Mouse (Mus musculus) G1E (cell line): ENCODE results near the gene Kcnk5. TPM values are rescaled to one million over a fixed set of nuclear protein-coding genes. Genes with fewer than 3 reads are reported as not detected.

Experiments used
- ATAC-seq: 2 replicates; pipeline ENCODE4 v1.8.0; 2016; ENCODE audit warnings: mild to moderate bottlenecking; ENCODE audit not compliant: insufficient number of reproducible peaks, poor library complexity, low FRiP score, severe bottlenecking; ENCODE audit errors: extremely low read depth
- DNase-seq: peaks from one replicate; pipeline ENCODE4 v3.0.0; 2012; ENCODE audit warnings: low spot score
- H3K27me3 ChIP-seq: 2 replicates; pipeline ENCODE4 v1.6.1; 2012; ENCODE audit warnings: mild to moderate bottlenecking, low read length, inconsistent platforms; ENCODE audit not compliant: insufficient read depth
- H3K36me3 ChIP-seq: replicated peaks from 2 replicates; pipeline ENCODE3; 2012; ENCODE audit warnings: mild to moderate bottlenecking, inconsistent platforms
- H3K4me1 ChIP-seq: 2 replicates; pipeline ENCODE4 v1.6.1; 2012; ENCODE audit warnings: low read depth, low read length, inconsistent platforms, mixed read lengths; ENCODE audit not compliant: insufficient read depth
- H3K4me3 ChIP-seq: 2 replicates; pipeline ENCODE4 v1.5.1; 2012; ENCODE audit warnings: low read depth, mild to moderate bottlenecking, inconsistent platforms, low read length, moderate library complexity, mixed read lengths
- H3K9me3 ChIP-seq: replicated peaks from 2 replicates; pipeline ENCODE4 v1.6.1; 2012; ENCODE audit warnings: inconsistent platforms
- CTCF ChIP-seq: IDR thresholded peaks from 2 replicates; pipeline ENCODE4 v1.5.1; 2012; ENCODE audit warnings: low read depth, low read length, inconsistent platforms, mixed read lengths
- GATA1 ChIP-seq: IDR thresholded peaks from 2 replicates; pipeline ENCODE4 v1.6.1; 2012; ENCODE audit warnings: borderline replicate concordance, low read length, inconsistent platforms, mixed read lengths
- GATA2 ChIP-seq: IDR thresholded peaks from 2 replicates; pipeline ENCODE4 v1.6.1; 2012; ENCODE audit warnings: low read depth, low read length, inconsistent platforms, borderline replicate concordance
- POLR2AphosphoS5 ChIP-seq: IDR thresholded peaks from 2 replicates; pipeline ENCODE4 v1.6.1; 2012; ENCODE audit warnings: low read depth, low read length, inconsistent platforms; ENCODE audit not compliant: insufficient replicate concordance
- TAL1 ChIP-seq: conservative IDR thresholded peaks from 2 replicates; pipeline ENCODE4 v1.6.1; 2012; ENCODE audit warnings: low read depth, low read length, inconsistent platforms, mixed read lengths
- polyA plus RNA-seq: library from polyadenylated mRNA; stranded (reverse); fragments of >175 nt; gene quantifications from 2 replicates; pipeline ENCODE4 v1.2.3, GENCODE M21; 2012
- total RNA-seq, 2 experiments: library from RNA; stranded (forward) in 1 of 2; stranded (reverse) in 1 of 2; fragments of 200-1000 nt in 1 of 2; fragments of >200 nt in 1 of 2; fragmentation: Nextera tagmentation in 1 of 2; gene quantifications; 2 replicates each; pipeline ENCODE4 v1.2.3; 2014 to 2017

Gene Kcnk5
- total and polyA plus RNA-seq, 3 experiments, result 5.0 to 12.5 (median 7.5) TPM

DNA sequence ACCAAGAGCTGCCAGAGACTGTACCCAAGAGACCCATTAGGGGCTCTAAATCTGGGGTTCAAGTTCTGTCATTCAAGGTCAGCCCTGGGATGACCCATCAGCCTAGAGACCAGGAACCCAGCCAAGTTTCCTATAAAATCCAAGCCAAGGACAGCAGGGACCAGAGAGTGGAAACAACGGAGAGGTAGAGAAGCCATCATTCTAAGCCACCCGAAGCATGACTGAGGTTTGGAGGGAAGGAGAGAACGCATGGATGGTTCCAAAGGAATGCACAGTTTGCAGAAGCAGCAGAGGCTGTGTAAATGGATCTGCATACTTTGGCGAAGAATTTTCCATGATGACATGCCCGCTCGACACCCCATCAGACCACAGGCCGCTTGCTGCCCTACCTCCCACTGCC is 33.8 kb downstream of the Kcnk5 start:
- peaks cover 36% of the 10 kb centered on the region for H3K4me1 ChIP-seq
- DNase-seq, result no peak
- TF ChIP-seq POLR2AphosphoS5, result no peak
- TF ChIP-seq GATA2, result no peak
- TF ChIP-seq TAL1, result no peak
- TF ChIP-seq GATA1, result no peak
- no peak for TF ChIP-seq CTCF

GRCm38 (mm10) chr14:20144093-20144492 is 37.5 kb downstream of the Kcnk5 start:
- H3K4me3 ChIP-seq, result no peak overlapping the region
- ATAC-seq (no peak), DNase-seq (no peak)
- H3K36me3 ChIP-seq, result peaks cover 98% of the 10 kb centered on the region
- TF ChIP-seq GATA2 (no peak), CTCF (no peak), POLR2AphosphoS5 (no peak), GATA1 (no peak), TAL1 (no peak)
- no peaks in the 10 kb centered on the region for H3K9me3 ChIP-seq
- H3K4me1 ChIP-seq, result peaks cover 8% of the 10 kb centered on the region
- H3K27me3 ChIP-seq, result no peaks in the 10 kb centered on the region

More for the DNA sequence above, 33.8 kb downstream of the Kcnk5 start:
- no peak overlapping the region for H3K4me3 ChIP-seq
- no peaks in the 10 kb centered on the region for H3K9me3 ChIP-seq
- peaks cover 94% of the 10 kb centered on the region for H3K36me3 ChIP-seq
- H3K27me3 ChIP-seq, result no peaks in the 10 kb centered on the region
- ATAC-seq, result no peak

- Histone ChIP-seq H3K36me3 (peaks cover 60% of the 10 kb centered on the region), H3K9me3 (no peaks in the 10 kb centered on the region), H3K4me3 (no peak within 1 kb of the TSS), H3K4me1 (peaks cover 14% of the 10 kb centered on the region; the same call in 1 of the 2 replicates), H3K27me3 (no peaks in the 10 kb centered on the region)
- DNase-seq (no peak), ATAC-seq (no peak)
- TF ChIP-seq CTCF (no peak), GATA2 (no peak), GATA1 (no peak), POLR2AphosphoS5 (no peak), TAL1 (no peak)
Observed at GRCm38 (mm10) chr14:20138484-20139355, 42.9 kb downstream of the Kcnk5 start, which contains the start of gene Saysd1. Gene Saysd1 (minus strand): TSS chr14:20138534.

- no peak for TF ChIP-seq GATA2
- TF ChIP-seq CTCF, result no peak
- no peak for TF ChIP-seq POLR2AphosphoS5
- TF ChIP-seq GATA1, result no peak
- TF ChIP-seq TAL1, result no peak
- Histone ChIP-seq H3K4me3 (no peak overlapping the region), H3K4me1 (peaks cover 14% of the 10 kb centered on the region), H3K36me3 (peaks cover 24% of the 10 kb centered on the region), H3K9me3 (no peaks in the 10 kb centered on the region), H3K27me3 (no peaks in the 10 kb centered on the region)
- ATAC-seq (no peak), DNase-seq (no peak)
Observed at GRCm38 (mm10) chr14:20134965-20135671, 46.5 kb downstream of the Kcnk5 start.

DNA sequence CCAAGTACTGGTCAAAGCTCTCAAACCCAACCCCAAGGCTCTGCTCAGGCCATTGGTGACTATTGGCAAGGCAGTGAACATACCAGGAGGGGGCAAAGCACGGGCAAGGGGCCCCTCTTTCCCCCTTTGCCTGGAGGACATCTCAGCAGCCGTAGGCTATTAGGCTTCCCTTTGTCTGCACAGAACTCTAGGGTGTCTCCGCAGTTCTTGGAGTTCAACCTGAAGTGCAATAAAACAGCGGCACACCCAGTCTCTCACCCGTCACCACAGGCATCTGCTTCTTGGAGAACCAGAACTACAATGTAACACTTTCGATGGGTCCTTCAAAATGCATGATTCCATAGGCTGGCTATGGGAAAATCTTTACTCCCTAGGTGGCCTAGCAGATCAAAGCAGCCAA is 53.4 kb downstream of the Kcnk5 start:
- no peak for DNase-seq
- no peaks in the 10 kb centered on the region for H3K9me3 ChIP-seq
- no peak overlapping the region for H3K4me3 ChIP-seq
- H3K36me3 ChIP-seq, result no peaks in the 10 kb centered on the region
- TF ChIP-seq POLR2AphosphoS5 (no peak), GATA1 (no peak), GATA2 (no peak)
- no peaks in the 10 kb centered on the region; the same call in 1 of the 2 replicates for H3K4me1 ChIP-seq
- peaks cover 14% of the 10 kb centered on the region for H3K27me3 ChIP-seq
- ATAC-seq, result no peak

DNA sequence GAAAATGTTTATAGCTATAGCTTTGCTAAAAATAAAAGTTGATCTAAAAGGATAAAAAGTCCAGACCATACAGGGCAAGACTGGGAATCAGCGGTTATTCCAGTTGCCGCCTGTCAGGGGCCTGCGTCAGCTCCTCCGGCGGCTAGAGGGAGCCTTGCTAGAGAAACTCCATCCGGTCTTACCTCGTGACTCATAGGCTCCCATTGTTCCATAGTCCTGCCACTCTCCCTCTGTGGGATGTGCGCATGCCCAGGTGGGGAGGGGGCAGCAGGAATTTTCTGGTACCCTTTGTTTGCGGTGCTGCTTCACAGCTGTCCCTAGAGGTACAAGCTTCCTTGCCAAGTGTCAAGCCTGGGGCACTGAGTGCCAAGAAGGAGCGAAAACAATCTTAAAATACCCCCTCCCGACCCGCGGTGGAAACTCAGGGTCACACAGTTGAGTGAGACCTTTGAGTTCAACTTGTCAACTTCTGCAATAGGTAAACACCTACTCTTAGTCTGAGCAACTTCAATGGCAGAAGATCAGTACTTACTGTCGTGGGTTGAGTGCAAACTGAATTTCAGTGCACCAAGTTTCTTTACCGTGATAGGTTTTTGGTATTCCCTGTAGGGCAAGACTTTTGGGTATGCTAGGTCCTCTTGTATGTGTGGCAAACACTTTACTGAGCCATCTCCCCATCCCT is 54.1 kb downstream of the Kcnk5 start:
- peaks cover 14% of the 10 kb centered on the region for H3K27me3 ChIP-seq
- no peak for TF ChIP-seq POLR2AphosphoS5
- TF ChIP-seq CTCF, result no peak
- no peak for TF ChIP-seq GATA2
- no peak for TF ChIP-seq GATA1
- no peak for TF ChIP-seq TAL1
- no peaks in the 10 kb centered on the region; the same call in 1 of the 2 replicates for H3K4me1 ChIP-seq
- DNase-seq (no peak), ATAC-seq (no peak)
- no peaks in the 10 kb centered on the region for H3K9me3 ChIP-seq
- H3K36me3 ChIP-seq, result no peaks in the 10 kb centered on the region
- no peak overlapping the region for H3K4me3 ChIP-seq
